Mouse (Mus musculus) layer of hippocampus, adult 2 months (tissue): ENCODE data around the gene Gm49394. TPM values are rescaled to one million over a fixed set of nuclear protein-coding genes. Genes with fewer than 3 reads are reported as not detected.

ENCODE experiments used
- DNase-seq, 2 experiments: peaks; one replicate each; pipeline ENCODE4 v3.0.0; 2022; ENCODE audit warnings: low spot score in 2 of 2
- H3K27ac ChIP-seq: fragments of 200-600 bp; 2 replicates; pipeline ENCODE4 v1.8.1; 2022
- H3K4me3 ChIP-seq: fragments of 200-600 bp; 2 replicates; pipeline ENCODE4 v1.8.1; 2022; ENCODE audit warnings: mild to moderate bottlenecking
- CTCF ChIP-seq: fragments of 200-600 bp; conservative IDR thresholded peaks from 2 replicates; pipeline ENCODE4 v1.8.1; 2022; ENCODE audit warnings: antibody characterized with exemption, mild to moderate bottlenecking, moderate library complexity
- microRNA-seq, 2 experiments: library from miRNA; unstranded; fragments of <30 nt; microRNA quantifications; one replicate each; pipeline ENCODE4 v1.2.0; 2021
- total RNA-seq, 2 experiments: library from RNA; stranded (reverse); gene quantifications; 2 replicates each; pipeline ENCODE4 v1.2.3; 2021

Gm49394 gene
- total RNA-seq, 2 experiments from 2014 or later = not detected

DNA sequence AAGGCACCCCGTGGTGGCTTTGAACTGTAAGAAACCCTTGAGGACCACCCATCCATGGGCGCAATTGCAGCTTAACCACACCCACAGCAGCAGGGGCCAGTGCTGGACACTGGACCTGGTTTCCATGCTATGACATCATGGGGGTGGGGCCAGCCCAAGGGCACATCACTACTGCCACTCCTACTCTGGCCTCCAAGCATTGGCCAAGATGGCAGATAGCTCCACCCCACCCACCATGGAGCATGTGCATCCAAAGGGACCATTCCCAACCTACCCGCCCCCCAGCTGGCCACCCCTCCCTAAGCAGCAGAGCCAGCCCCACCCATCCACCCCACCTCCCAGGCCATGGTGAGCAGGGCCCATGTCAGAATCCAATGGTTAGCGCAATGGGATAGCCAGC lies 13.7 kb downstream of the Gm49394 start:
- TF ChIP-seq CTCF = no peak
- Histone ChIP-seq H3K4me3 (no peak overlapping the region), H3K27ac (no peak overlapping the region)
- DNase-seq = no peak

DNA sequence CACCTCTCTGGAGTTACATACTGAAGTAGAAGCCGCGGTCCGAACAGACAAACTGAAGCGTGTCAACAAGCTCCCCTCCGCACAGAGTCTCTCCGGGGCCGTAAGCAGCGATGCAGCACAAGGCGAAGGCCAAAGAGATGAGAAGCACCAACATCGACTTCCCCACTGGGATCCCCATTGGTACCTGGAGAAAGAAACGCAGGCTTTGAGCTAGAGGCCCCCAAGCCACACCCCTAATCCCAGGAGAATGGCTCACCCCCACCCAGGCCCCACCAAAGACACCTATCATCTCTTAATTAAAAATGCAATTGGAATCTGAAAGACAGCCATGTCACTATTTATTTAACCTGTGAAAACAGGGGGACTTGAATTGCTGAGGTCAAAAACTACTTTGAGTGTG lies 14.1 kb downstream of the Gm49394 start:
- DNase-seq = no peak
- no peak overlapping the region for H3K4me3 ChIP-seq
- no peak overlapping the region for H3K27ac ChIP-seq
- no peak for TF ChIP-seq CTCF

DNA sequence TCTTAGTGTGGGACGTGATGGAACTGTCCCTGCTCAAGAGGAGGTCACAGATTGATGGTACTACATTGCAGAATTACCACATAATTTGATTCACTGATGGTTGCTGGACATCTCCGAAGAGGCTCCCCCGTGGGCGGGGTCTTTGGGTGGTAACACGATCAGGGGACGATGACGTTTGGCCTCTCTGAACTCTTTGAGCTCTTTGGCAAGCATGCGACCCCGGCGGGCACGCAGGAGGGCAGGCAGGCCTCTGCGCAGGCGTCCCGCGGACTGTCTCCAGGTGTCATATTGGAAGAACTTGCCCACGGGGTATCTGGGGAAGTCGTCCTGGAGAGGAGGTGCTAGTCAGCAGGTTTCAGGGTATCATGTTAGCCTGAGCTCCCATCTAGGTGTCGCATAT lies 16.0 kb downstream of the Gm49394 start:
- H3K4me3 ChIP-seq = no peak overlapping the region
- no peak overlapping the region for H3K27ac ChIP-seq
- no peak for DNase-seq
- no peak for TF ChIP-seq CTCF

DNA sequence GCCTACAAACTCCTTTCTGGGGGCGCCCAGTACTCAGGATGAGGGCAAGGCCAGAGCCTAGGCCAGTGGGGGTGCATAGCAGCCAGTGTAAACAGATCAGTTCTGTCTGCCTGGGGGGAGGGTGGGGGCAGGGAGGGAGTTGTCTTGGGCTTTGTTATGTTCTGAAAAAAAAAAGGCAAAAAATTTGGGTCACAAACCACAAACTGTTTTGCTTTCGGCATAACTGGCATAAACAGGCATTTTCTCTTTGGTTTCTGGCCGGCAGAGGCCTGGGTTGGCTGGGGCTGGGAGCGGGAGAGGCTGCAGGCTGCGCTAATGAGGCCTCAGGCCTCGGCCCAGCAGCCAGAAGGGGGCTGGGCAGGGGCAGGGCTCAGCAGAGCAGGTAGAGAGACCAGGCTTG lies 23.1 kb downstream of the Gm49394 start:
- H3K27ac ChIP-seq = no peak overlapping the region
- no peak for DNase-seq
- no peak overlapping the region for H3K4me3 ChIP-seq
- no peak for TF ChIP-seq CTCF

DNA sequence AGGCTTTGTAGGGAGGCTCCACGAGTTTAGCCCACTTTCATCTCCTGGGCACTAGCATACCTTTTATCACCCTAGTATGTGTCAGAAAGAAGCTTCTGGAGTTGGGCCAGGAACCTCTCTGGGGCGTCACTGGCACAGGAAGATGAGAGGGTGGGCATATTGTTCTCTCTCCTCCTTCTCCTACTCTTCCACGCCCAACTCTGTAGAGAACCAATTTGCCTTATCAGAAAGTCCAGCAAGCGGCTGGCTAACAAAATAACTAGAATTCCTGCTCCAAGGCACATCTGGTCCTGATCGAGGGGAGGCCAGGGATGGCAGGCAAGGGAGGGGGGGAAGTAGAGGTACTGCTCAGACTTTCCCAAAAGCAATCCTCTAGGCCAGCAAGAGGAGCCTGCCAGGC lies 24.7 kb downstream of the Gm49394 start:
- no peak for TF ChIP-seq CTCF
- no peak for DNase-seq
- no peak overlapping the region for H3K27ac ChIP-seq
- H3K4me3 ChIP-seq = no peak overlapping the region

DNA sequence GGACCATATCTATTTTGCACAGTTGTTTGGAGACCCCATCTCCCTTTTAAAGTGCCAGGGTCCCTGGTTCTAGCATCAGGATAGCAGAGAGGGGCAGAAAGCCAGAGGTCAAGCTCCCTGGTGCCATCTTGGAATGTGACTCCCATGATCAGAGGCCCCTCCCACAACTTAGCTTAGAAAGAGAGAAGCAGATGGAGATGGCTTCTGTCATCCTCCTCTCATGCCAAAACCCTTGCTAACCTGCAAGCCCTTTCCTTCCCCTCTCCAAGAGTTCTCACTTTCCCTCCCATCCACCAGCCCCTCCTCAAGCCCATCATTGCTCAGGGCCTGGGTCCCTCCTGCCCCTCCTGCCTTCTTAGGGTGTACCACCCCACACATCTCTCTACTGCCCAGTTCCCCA lies 33.6 kb downstream of the Gm49394 start:
- no peak overlapping the region for H3K4me3 ChIP-seq
- H3K27ac ChIP-seq = no peak overlapping the region
- no peak for DNase-seq
- no peak for TF ChIP-seq CTCF

DNA sequence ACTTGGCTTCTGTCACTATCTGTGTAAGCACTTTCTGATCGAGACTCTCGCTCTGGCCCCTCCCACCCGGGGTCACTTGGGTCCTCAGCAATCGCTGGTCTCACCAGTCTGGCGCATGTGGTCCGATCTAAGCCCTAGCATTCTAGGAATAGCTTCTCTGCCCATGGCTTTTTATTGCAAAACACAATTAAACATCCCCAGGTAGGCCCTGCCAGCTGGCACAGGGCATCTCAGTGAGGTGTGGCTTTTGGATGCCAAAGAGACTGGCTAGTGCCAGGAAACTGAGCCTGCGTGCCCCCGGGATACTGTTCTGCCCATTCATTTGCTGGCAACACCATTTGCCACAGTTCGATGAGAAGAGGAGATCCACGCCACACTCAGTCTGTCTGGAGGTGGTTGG lies 39.1 kb downstream of the Gm49394 start:
- TF ChIP-seq CTCF = no peak
- no peak for DNase-seq
- no peak overlapping the region for H3K4me3 ChIP-seq
- H3K27ac ChIP-seq = no peak overlapping the region

DNA sequence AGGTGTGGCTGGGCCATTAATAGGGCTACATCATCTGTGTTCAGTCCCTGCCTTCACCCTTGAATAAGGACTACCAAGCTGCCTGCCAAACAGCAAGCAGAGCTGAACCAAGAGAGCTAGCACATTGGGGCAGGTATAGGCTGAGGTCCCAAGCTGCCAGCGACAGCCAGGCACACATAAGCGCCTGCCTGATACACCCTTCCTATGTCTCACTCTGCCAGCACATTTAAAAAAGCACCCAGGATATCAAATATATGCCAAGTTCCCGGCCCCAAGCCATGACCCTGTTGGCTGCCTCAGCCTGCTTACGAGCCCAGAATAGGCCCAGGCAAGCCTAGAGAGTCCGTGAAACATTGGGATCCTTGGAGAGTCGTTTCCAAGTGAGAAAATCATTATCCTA lies 39.9 kb downstream of the Gm49394 start:
- DNase-seq = no peak
- Histone ChIP-seq H3K27ac (no peak overlapping the region), H3K4me3 (no peak overlapping the region)
- no peak for TF ChIP-seq CTCF

DNA sequence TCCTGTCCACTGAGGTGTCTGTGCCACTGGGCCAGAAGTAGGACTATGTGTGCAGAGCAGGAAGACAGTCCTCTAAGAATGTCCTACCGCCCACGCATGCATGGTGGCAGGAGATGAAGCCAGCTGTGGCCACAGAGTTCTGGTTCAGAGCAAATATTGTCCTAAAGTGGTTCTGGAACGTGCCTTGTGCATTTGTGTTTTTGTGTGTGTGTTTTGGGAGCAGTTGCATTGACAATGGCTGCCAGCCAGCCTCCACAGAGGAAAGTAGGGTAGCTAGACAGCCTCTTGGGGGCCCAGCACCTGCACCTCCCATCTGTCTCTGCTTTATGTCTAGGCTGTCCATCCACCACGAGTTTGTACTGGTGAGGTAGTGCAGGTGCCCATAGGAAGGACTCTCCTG lies 47.6 kb downstream of the Gm49394 start:
- no peak for DNase-seq
- Histone ChIP-seq H3K27ac (no peak overlapping the region), H3K4me3 (no peak overlapping the region)
- no peak for TF ChIP-seq CTCF

DNA sequence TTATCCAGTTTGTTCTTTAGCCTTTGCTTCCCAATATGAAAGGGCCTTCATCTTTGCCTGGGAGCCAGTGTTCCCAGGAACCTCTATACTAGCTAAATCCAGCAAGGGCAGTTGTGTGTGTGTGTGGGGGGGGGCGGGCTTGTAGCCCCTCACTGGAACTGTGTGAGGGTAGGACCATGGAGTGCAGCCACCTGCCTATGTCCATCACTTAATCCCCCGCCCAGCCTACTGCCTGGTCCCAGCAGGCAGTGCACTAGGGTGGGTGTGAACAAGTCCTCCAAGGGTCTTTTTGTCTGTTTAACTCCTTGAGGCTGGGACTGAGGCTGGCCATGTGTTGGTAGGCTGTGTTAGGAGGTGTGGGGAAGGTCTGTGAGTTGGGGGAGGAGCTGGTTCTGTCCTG lies 56.7 kb downstream of the Gm49394 start:
- no peak overlapping the region for H3K27ac ChIP-seq

DNA sequence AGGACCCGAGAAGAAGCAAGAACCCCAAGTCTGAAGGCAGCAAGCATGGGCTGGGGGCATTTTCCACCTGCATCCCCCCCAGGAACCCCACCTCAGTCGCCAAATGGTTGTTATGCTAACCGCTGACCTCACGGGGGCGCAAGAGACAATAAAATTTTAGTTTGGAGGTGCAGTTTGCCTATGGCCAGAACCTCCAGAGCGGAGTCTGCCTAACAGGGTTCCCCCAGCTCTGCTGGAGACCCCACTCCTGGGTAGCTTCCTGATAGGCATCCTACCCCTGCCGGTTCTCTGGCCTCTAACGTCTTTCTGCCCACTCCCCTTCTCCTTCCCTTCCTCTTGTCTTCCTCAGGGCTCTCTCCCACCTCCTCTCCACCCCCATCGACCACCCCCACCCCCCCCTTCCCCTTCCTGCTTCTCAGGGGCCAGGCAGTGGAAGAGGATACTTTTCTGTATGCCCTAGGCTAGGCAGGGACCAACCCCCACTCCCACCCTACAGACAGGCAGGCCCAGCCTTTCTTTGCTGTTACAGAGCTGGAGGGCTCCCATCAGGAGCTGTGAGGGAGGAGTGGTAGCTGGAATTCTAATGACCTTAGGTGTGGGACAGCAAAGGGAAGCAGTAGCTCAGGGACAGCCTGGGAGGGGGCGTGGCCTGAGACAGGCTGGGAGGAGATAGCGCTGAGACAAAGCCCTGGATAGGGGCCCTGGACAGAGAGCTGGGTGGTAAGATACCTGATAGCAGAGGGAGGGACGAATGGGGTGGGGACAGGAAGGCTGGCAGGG lies 58.9 kb downstream of the Gm49394 start:
- Histone ChIP-seq H3K4me3 (no peak overlapping the region), H3K27ac (no peak overlapping the region)
- TF ChIP-seq CTCF = peak; percentile 88
- peak; percentile 29 to 76 for DNase-seq

More for the DNA sequence above, 56.7 kb downstream of the Gm49394 start:
- DNase-seq = no peak
- no peak overlapping the region for H3K4me3 ChIP-seq
- TF ChIP-seq CTCF = no peak

DNA sequence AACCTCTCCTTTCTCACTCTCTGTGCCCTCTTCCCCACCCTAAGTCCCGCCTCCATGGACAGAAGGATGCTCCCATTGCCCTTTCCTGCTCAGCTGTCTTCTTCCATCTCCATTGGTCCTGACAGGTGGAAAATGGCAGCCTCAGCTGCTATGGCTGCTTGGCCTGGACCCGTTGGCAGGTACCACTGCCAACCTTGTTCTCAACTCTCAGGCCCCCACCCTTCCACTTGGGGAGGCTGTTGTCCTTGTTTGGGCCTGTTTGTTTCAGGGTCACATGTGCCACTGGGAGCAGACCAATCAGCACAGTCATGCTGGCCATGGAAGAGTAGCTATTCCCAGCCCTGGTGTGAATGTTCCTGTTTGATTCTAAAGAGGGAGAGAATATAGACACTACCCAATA lies 68.8 kb downstream of the Gm49394 start:
- Histone ChIP-seq H3K27ac (no peak overlapping the region), H3K4me3 (no peak overlapping the region)
- DNase-seq = no peak
- no peak for TF ChIP-seq CTCF

Small RNA genes within 50 kb of the gene (microRNA-seq; reads per million reads assigned to microRNA genes)
- 66.5 to 68.1 reads per million in 2 experiments for gene Mir483

Other genes starting within 250 kb of the Gm49394 start
- gene Syt8, start 235.1 kb downstream of the Gm49394 start, total RNA-seq = not detected
- not detected for gene Tnni2, start 228.1 kb downstream of the Gm49394 start, total RNA-seq
- gene Lsp1, start 209.1 kb downstream of the Gm49394 start, total RNA-seq = 1 to 10 TPM; 1.4 to 1.7 TPM
- not detected for gene Tnnt3, start 171.1 kb downstream of the Gm49394 start, total RNA-seq
- gene Mrpl23, start 137.3 kb downstream of the Gm49394 start, total RNA-seq = 1 to 10 TPM; 7.9 to 8.8 TPM
- 10 to 100 TPM; 45.8 to 68.2 TPM for gene Igf2, start 3.1 kb downstream of the Gm49394 start, total RNA-seq
- not detected for gene Ins2, start 73.4 kb upstream of the Gm49394 start, total RNA-seq